Mouse (Mus musculus): ENCODE data around the gene Por.

GRCm38 (mm10) chr5:135707855-135708254, 38.0 kb downstream of the Por start:
- TF ChIP-seq CHD2 (IDR thresholded peaks at IDR 0.05; ENCODE audit: low read depth, low read length) (no peak), HCFC1 (IDR thresholded peaks at IDR 0.05; ENCODE audit: borderline replicate concordance, insufficient read depth, low read length) (no peak), ZC3H11A (IDR thresholded peaks at IDR 0.05; ENCODE audit: borderline replicate concordance, low read depth, low read length) (no peak)
